Mouse (Mus musculus) lung, adult 2 months (tissue): ENCODE results near the gene Thsd7b. TPM values are rescaled to one million over a fixed set of nuclear protein-coding genes. Genes with fewer than 3 reads are reported as not detected.
"Not testable (repeated sequence)": the region's sequence is repeated elsewhere in the genome, so short reads cannot be mapped to it uniquely, and the experiment has no call there.

Source experiments
- DNase-seq: peaks from one replicate; pipeline ENCODE4 v3.0.0; 2022
- H3K4me1 ChIP-seq: fragments of 200-500 bp; 2 replicates; pipeline ENCODE4 v1.6.1; 2011; ENCODE audit warnings: low read length; ENCODE audit not compliant: control insufficient read depth, insufficient read depth
- H3K4me3 ChIP-seq: fragments of 200-500 bp; replicated peaks from 2 replicates; pipeline ENCODE3; 2011; ENCODE audit warnings: low read depth, mild to moderate bottlenecking, control low read depth, low read length; ENCODE audit errors: extremely low read depth
- CTCF ChIP-seq: fragments of 200-500 bp; IDR thresholded peaks from 2 replicates; pipeline ENCODE4 v1.5.1; 2011; ENCODE audit warnings: mild to moderate bottlenecking, low read length, control low read depth; ENCODE audit not compliant: insufficient read depth
- POLR2A ChIP-seq: fragments of 200-500 bp; IDR thresholded peaks from 2 replicates; pipeline ENCODE4 v1.6.1; 2011; ENCODE audit warnings: low read depth, mild to moderate bottlenecking, control low read depth, low read length, borderline replicate concordance; ENCODE audit errors: extremely low read depth
- WGBS: fragments of 180-500 bp; shearing (Covaris S2); methylation state at CpG from one replicate; pipeline ENCODE4 v1.1.7; 2018; 5-methylcytosine and 5-hydroxymethylcytosine counted together
- polyA plus RNA-seq: library from polyadenylated mRNA; depleted of rRNA; stranded (reverse); fragments of >200 nt; gene quantifications from 2 replicates; pipeline ENCODE4 v1.2.3, GENCODE M21; 2012

Gene Thsd7b
- polyA plus RNA-seq, 1 experiment, result 0.20 TPM

DNA sequence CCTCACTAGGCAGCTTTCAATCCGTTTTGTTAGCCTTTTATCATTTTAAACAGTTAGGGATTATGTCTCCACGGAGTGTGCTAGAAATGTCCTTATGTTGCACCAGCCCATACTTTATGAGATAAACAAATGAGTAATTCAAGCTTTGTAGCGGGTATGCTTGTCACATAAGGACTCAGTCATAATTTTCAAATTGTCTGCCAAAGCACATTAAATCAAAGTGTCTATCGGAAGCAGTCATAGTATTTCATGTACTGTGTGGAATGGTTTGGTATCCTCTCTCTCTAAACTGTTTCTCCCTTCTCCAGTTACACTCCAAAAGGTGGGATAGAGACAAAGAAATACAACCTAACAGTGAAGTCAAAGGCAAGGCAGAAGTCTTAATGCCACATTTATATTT lies 601.3 kb downstream of the Thsd7b start:
- TF ChIP-seq POLR2A (no peak), CTCF (no peak)

DNA sequence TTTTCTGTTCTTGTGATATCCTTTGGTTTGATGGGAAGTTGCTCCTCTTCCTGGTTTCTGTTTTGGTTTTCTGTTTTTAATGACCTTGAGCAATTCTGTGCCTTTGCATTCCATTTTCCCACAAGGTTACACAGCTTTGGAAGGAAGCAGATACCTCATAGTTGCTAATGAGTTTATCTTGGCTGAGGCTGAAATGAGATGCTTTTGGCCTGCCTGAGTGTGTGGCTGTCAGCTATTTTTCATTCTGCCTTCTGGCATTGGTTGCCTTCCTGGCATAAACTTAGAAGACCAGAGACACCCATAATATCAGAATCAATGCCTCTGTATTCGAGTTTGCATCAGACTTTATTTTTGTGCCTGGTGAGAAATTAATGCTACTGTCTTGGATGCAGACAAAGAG lies 614.8 kb downstream of the Thsd7b start:
- Histone ChIP-seq H3K4me1 (no peaks in the 10 kb centered on the region), H3K4me3 (no peak overlapping the region)
- 28% methylated on average over 1 of the region's 1 CpGs for WGBS
- no peak for TF ChIP-seq CTCF
- no peak for TF ChIP-seq POLR2A
- no peak for DNase-seq

More for the DNA sequence above, 601.3 kb downstream of the Thsd7b start:
- no peaks in the 10 kb centered on the region for H3K4me1 ChIP-seq
- no peak overlapping the region for H3K4me3 ChIP-seq
- no peak for DNase-seq
- WGBS, result 66% methylated on average over 4 of the region's 4 CpGs

DNA sequence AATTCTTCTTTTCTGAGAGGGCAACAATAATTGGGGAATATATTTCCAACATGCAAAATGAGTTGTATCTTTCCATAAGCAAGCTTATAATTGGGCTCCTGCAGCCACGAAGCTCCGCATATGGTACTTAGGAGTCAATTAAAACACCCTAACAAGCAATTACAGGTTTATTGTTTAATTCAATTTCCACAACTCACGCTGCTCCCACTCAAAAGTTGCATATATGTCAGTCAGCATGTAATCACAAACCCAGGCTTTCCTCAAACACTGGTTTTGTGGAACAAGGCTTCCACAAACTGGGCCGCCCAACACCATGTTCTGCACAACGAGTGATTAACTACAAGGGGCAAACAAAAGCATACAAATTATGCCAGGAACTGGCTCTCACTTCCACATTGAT lies 625.0 kb downstream of the Thsd7b start:
- 83% methylated on average over 5 of the region's 5 CpGs for WGBS
- TF ChIP-seq POLR2A (no peak), CTCF (no peak)
- no peak for DNase-seq
- H3K4me1 ChIP-seq, result no peaks in the 10 kb centered on the region
- H3K4me3 ChIP-seq, result no peak overlapping the region

DNA sequence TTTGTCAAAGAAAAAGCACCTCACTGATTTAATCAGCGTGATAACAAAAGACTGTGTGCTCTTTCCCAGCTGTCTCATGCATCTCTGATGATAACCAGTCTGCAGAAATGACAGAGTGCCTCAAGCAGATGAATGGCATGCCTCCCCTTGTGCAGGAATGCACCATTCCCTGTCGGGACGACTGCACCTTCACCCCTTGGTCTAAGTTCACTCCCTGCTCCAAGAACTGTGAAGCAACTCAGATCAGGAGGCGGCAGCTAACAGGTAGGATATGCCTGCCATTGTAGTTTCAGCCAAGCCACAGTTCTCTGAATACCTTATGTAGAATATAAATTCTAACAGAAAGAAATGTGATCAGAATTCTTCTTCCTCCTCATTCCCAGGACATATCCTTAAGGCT lies 642.4 kb downstream of the Thsd7b start:
- no peak overlapping the region for H3K4me3 ChIP-seq
- TF ChIP-seq POLR2A, result no peak
- no peak for TF ChIP-seq CTCF
- no peaks in the 10 kb centered on the region for H3K4me1 ChIP-seq
- DNase-seq, result no peak
- WGBS, result 38% methylated on average over 4 of the region's 4 CpGs

DNA sequence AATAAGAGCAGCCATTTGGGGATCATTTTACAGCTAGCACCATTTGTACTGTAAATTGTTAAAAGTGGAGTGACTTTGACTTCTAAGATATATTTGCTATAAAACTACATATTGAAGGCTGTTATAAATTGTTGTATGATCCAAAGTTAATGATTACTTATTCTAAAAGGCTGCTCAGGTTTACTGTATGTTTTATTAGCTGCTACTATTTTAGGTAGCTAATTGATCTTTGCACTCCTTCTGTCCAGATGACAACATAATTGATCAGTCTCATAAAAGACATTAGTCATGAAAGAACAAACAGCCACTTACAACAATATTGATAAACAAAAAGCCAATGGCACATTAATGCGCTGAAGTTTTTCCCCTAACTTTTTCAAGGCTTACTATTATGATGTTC lies 644.5 kb downstream of the Thsd7b start:
- Histone ChIP-seq H3K4me3 (no peak overlapping the region), H3K4me1 (no peaks in the 10 kb centered on the region)
- WGBS, result 95% methylated on average over 1 of the region's 1 CpGs
- no peak for DNase-seq
- TF ChIP-seq CTCF, result no peak
- TF ChIP-seq POLR2A, result no peak

DNA sequence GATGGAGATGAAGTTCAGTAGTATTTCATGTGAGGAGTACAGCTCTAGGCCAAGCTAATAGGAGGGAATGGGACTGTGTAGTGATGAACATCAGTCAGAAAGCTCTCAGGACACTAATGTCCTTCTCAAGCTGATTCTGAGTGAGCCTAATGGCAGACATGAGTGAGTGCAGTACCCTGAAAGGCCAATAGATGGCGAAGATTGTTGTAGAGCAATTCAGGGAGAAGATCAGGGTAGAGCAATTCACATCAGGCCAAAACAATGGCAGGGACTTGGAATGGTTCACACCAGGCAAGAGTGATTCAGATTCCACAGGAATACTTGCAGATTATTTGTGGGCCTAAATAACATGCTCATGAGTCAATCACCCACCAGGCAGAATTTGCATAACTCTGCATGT lies 646.3 kb downstream of the Thsd7b start:
- WGBS, result 62% methylated on average over 1 of the region's 1 CpGs
- no peak for TF ChIP-seq POLR2A
- TF ChIP-seq CTCF, result peak; percentile 30
- no peak overlapping the region for H3K4me3 ChIP-seq
- DNase-seq, result peak; percentile 10
- H3K4me1 ChIP-seq, result no peaks in the 10 kb centered on the region

DNA sequence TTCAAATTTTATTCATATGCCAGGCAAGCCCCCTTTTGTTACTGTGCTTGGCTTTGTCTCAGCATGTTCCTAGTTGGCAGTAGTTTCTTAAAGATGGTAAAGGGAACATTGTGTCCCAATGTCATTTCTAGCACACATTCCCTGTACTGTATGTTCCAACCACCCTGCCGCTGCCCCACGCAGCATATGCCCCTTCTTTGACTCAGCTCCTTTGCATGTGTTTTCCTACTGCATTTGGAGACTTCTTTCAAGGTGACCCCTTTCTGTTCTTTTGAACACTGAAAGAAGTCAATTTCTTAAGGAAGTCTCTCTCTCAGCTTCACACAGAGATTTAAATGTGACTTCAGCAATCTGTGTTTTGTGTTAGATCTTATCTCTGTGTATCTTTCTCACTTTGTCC lies 657.9 kb downstream of the Thsd7b start:
- no peaks in the 10 kb centered on the region for H3K4me1 ChIP-seq
- TF ChIP-seq POLR2A (no peak), CTCF (no peak)
- H3K4me3 ChIP-seq, result no peak overlapping the region
- no peak for DNase-seq
- 94% methylated on average over 2 of the region's 2 CpGs for WGBS

DNA sequence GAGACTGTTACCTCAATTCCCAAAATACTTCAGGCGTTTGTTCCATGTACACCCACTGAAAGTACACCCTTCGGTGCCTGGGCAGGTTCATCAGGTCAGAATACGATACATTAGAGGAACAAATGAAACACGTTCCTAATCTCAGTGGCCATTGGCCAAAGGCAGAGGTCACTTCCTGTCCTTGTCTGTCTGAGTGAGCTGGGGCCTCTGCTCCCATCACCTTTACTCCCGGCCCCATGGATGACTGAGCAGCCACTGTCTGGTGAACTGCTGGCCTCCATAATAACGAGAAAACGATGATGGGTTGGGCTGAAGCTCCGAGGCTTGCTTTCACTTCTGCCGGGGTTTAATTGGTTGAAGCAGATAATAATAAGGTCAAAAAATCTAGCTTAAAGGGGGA lies 670.0 kb downstream of the Thsd7b start:
- WGBS, result 49% methylated on average over 9 of the region's 9 CpGs
- Histone ChIP-seq H3K4me3 (no peak overlapping the region), H3K4me1 (no peaks in the 10 kb centered on the region)
- no peak for TF ChIP-seq POLR2A
- TF ChIP-seq CTCF, result no peak
- no peak for DNase-seq

DNA sequence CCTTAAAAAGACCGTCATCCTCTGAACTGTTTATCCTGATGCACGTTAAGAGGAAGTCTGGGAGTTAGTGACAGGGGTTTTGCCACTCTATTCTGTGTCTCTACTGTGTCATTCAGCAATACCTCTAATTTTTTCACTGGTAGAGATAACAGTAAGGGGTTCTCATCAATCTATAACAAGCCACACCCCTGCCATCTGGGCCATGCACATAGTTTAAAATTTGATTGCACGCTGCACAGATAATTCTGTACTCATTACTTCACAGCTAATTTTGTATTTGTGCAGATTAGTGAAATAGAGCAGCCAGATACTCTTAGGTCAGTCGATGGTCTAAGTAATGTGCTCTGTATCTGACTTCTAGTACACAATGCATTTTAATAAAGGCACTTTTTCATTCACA lies 673.9 kb downstream of the Thsd7b start:
- 44% methylated on average over 4 of the region's 4 CpGs for WGBS
- no peak for TF ChIP-seq POLR2A
- no peak for TF ChIP-seq CTCF
- Histone ChIP-seq H3K4me1 (no peaks in the 10 kb centered on the region), H3K4me3 (no peak overlapping the region)
- no peak for DNase-seq

DNA sequence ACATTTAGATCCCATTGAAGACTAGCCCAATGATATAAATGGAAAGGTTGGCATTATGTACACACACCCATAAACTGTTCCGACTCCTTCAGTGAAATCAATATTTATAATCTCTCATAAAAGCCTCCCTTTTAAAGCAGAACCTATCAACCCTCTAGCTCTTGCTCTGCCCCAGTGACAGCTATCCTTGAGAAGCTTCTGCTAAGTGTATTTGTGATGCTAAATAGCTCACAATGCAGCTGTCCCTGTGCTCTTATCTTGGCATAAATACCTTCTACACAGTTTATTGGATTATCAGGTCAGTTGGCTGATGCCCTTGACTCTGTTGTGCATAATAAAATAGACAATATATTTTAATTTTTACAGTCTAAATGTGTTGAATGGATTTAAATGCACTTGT lies 682.4 kb downstream of the Thsd7b start:
- DNase-seq, result no peak
- 60% methylated on average over 1 of the region's 1 CpGs for WGBS
- no peak overlapping the region for H3K4me3 ChIP-seq
- H3K4me1 ChIP-seq, result no peaks in the 10 kb centered on the region
- no peak for TF ChIP-seq POLR2A
- TF ChIP-seq CTCF, result no peak

DNA sequence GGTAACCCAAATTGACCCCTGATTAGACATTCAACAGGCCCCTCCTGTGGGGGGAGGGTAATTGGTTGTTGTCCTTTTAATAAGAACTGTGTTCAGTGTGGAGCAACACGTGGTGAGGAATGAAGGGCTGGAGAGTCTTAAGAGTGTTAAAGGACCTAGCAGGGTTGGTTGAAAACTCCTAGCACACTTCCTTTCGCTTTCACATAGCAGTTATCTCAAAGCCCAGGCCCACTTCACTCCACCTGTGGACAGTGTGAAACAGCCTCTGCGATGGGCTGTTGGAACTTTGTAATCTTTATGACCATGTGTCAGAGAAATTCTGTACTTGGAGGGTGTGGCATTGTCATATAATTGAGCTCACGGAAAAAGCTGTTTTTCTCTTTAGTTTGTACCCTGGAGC lies 683.5 kb downstream of the Thsd7b start:
- H3K4me1 ChIP-seq, result no peaks in the 10 kb centered on the region
- DNase-seq, result no peak
- TF ChIP-seq POLR2A (no peak), CTCF (no peak)
- 50% methylated on average over 4 of the region's 4 CpGs for WGBS
- H3K4me3 ChIP-seq, result no peak overlapping the region

DNA sequence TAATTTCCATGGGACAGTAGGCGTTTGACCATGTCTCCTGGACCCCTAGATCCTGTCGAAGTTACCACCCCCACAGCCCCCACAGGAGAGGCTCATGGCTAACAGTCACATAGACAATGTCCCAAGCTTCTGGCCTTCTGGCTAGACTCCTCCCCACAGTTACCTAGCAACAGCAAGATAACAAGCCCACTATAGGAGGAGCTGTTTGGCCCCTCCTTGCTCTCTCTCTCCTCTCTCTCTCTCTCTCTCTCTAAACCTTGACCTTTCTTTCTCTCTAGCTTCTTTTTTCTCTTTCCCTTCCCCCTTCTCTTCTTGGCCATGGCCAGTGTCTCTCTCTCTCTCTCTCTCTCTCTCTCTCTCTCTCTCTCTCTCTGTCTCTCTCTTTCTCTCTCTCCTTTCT lies 686.2 kb downstream of the Thsd7b start:
- not testable (repeated sequence) for H3K4me3 ChIP-seq, H3K4me1 ChIP-seq, DNase-seq
- WGBS, result 49% methylated on average over 2 of the region's 2 CpGs
